Mouse (Mus musculus): Measurements from ENCODE around the gene Ddn. TPM values are rescaled to one million over a fixed set of nuclear protein-coding genes. Genes with fewer than 3 reads are reported as not detected.
A peak's percentile ranks its signal among the peaks of the same experiment; 100 is the strongest.

The Ddn gene
- total RNA-seq, 2 experiments from 2014 or later, result 0.28 to 0.96 TPM

- DNase-seq, result peak; percentile 55 to 83
- intact Hi-C loops (cut with DNase I), result loop anchor here (5.0 kb wide), 1 partner anchor 142 kb away; the partner anchor contains the start of gene Ddx23
These were observed 5.2 kb downstream of the Ddn start for GRCm38 (mm10) chr15:98804054-98804453.

- intact Hi-C loops (cut with DNase I), result loop anchor here (5.0 kb wide), 1 partner anchor 141 kb away; the partner anchor contains the start of gene Ddx23
These were observed 6.4 kb downstream of the Ddn start for GRCm38 (mm10) chr15:98802926-98803325.

GRCm38 (mm10) chr15:98799396-98799795, 9.9 kb downstream of the Ddn start:
- intact Hi-C loops (cut with DNase I), result no loop called here
- DNase-seq, result peak; percentile 68 to 83

More at GRCm38 (mm10) chr15:98802926-98803325, 6.4 kb downstream of the Ddn start:
- DNase-seq, result no peak

- intact Hi-C loops (cut with DNase I), result no loop called here
- DNase-seq, result no peak
These were observed 10.4 kb downstream of the Ddn start for GRCm38 (mm10) chr15:98798903-98799302.

- no peak for DNase-seq
- intact Hi-C loops (cut with DNase I), result no loop called here
These were observed 11.3 kb downstream of the Ddn start for GRCm38 (mm10) chr15:98797835-98798492.

- no peak for DNase-seq
- intact Hi-C loops (cut with DNase I), result no loop called here
These were observed 12.3 kb downstream of the Ddn start for GRCm38 (mm10) chr15:98796803-98797595.

- DNase-seq, result no peak
- intact Hi-C loops (cut with DNase I), result no loop called here
These were observed 16.1 kb downstream of the Ddn start for GRCm38 (mm10) chr15:98793141-98793698.

GRCm38 (mm10) chr15:98792233-98793020, 16.9 kb downstream of the Ddn start:
- intact Hi-C loops (cut with DNase I), result no loop called here
- no peak for DNase-seq

- intact Hi-C loops (cut with DNase I), result no loop called here
These were observed 17.5 kb downstream of the Ddn start for GRCm38 (mm10) chr15:98791771-98792170.

GRCm38 (mm10) chr15:98791221-98791620, 18.1 kb downstream of the Ddn start:
- intact Hi-C loops (cut with DNase I), result no loop called here
- no peak for DNase-seq

More at GRCm38 (mm10) chr15:98791771-98792170, 17.5 kb downstream of the Ddn start:
- DNase-seq, result no peak

- no peak for DNase-seq
- intact Hi-C loops (cut with DNase I), result no loop called here
These were observed 18.5 kb downstream of the Ddn start for GRCm38 (mm10) chr15:98790761-98791160.

GRCm38 (mm10) chr15:98789661-98790535, 19.4 kb downstream of the Ddn start, which contains the start of gene Wnt1:
TSS of gene Wnt1 (plus strand) at chr15:98789857.
- DNase-seq, result peak in 1 of 2 experiments; percentile 43
- intact Hi-C loops (cut with DNase I), result no loop called here

GRCm38 (mm10) chr15:98788972-98789660, 20.2 kb downstream of the Ddn start:
- intact Hi-C loops (cut with DNase I), result no loop called here
- no peak for DNase-seq

GRCm38 (mm10) chr15:98787930-98788329, 21.4 kb downstream of the Ddn start:
- DNase-seq, result no peak
- intact Hi-C loops (cut with DNase I), result no loop called here

- intact Hi-C loops (cut with DNase I), result no loop called here
- no peak for DNase-seq
These were observed 23.5 kb downstream of the Ddn start for GRCm38 (mm10) chr15:98785744-98786143.

GRCm38 (mm10) chr15:98781166-98781565, 28.1 kb downstream of the Ddn start:
- intact Hi-C loops (cut with DNase I), result no loop called here

GRCm38 (mm10) chr15:98780573-98780972, 28.7 kb downstream of the Ddn start:
- DNase-seq, result peak; percentile 36 to 48
- intact Hi-C loops (cut with DNase I), result no loop called here

More at GRCm38 (mm10) chr15:98781166-98781565, 28.1 kb downstream of the Ddn start:
- DNase-seq, result no peak

GRCm38 (mm10) chr15:98780075-98780474, 29.2 kb downstream of the Ddn start:
- no peak for DNase-seq
- intact Hi-C loops (cut with DNase I), result no loop called here

GRCm38 (mm10) chr15:98778806-98779205, 30.5 kb downstream of the Ddn start:
- intact Hi-C loops (cut with DNase I), result no loop called here

More at GRCm38 (mm10) chr15:98778806-98779205, 30.5 kb downstream of the Ddn start:
- no peak for DNase-seq

Measured in gastrocnemius, postnatal 36 days (tissue).